Mouse (Mus musculus) kidney, postnatal 14 days (tissue): ENCODE measurements around the gene Mn1.

Source experiments
- DNase-seq: peaks from one replicate; pipeline ENCODE4 v3.0.0; 2022; ENCODE audit warnings: mixed read lengths

Gene Mn1

DNA sequence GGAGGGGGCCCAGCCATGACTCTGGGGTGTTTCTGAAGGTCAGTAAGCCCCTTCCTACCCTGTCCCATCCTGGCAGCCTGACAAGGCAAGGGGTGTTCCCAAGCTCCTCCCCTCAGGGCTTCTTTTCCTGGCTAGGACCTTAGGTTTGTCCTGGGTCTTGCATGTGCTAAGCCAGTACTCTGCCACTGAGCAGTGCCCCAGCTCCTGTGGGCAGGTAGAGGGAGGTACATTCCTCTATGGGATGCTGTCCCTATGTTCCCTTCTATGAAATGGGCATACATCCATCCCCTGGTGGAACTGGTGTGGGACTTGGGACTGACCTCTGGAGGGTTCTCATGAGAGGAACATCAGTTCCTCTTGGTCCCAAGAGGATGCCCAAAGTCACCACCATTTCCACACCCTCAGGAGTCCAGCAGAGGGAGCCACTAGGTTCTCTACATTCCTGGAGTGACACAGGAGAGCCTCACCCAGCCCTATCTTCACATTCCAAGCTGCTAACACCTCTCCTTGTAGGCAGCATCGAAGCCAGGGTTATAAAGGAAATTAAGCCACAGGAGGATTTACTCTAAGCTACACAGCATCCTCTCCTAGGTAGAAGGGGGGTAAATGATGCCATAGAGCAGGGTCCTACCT is 7.6 kb upstream of the Mn1 start:
- no peak for DNase-seq

DNA sequence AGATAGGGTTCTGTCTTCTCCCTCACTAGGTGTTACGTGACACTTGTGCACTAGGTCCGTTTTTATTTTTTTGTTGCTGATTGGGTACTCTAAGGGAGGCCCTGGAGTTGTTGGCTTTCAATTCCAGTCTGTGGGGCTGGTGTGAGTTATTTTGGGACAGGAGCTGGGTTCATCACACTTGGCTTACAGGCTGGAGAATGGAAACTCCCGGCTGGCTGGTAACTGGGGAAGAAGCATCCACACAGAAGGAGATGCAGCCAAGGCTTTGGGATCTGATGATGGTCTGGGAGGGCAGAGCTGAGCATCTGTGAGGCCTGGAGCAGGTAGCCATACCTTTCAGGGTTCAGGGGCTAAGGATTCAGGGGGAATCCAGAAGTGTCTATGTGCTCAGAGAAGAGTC is 6.5 kb upstream of the Mn1 start:
- DNase-seq = no peak

DNA sequence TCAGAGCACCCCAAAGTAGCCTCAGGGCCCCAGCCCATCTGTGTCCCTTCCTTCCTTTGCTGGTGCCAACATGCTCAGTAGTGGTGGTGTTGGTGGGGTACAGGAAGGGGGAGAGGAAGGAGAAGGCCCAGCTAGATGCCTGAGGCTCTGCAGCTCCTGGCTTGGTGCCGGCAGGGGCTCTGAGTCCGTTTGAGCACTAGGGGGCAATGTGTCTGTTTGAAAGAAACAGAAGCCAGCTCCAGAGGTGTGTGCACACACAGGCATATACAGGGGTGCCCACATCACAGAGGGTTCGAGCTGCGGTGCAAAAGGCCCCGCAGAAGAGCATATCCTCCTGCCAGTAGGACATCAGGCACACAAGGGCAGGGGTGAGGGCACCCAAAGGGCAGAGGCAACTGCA is 3.0 kb upstream of the Mn1 start:
- DNase-seq = peak; percentile 81

DNA sequence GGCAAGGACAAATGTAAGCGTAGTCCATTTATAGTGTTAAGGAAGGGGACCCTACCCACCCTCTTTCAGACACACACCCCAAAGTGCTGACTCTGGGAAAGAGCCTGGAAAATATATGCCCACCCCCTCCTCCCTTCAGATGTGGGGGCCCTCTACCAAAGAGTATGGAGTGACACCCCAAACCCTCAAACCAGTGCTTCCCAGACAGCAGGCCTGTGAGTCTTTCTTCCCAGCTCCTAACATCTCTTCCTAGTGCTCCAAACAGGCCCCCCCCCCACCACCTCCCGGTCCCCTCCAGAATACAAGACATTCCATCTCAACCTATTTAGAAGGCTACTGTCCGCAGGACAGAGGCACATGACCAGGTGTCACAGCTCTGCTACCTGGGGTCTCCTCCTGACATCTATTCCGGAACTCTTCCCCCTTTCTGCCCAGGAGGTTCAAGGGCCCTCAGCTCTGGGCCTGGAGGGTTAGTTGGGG is 2.4 kb upstream of the Mn1 start:
- no peak for DNase-seq

DNA sequence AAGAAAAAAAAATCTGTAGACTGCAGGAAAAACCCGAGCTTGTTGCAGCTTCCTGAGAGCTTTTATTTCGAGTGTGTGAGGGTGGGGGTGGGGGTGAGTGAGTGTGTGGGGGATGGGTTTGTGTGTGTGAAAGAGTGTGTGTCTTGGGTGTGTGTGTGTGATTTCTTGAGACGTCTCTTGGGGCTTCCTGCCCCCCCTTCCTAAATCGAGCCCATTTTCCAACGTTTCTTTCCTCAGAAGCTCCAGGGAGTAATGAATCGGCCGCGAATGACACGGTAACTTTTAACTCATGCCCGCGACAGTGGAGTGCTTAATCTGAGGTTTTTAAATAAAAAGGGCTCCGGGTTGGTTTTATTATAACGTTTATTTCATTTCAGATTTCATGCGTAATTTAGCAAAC is 1.6 kb upstream of the Mn1 start:
- DNase-seq = no peak

DNA sequence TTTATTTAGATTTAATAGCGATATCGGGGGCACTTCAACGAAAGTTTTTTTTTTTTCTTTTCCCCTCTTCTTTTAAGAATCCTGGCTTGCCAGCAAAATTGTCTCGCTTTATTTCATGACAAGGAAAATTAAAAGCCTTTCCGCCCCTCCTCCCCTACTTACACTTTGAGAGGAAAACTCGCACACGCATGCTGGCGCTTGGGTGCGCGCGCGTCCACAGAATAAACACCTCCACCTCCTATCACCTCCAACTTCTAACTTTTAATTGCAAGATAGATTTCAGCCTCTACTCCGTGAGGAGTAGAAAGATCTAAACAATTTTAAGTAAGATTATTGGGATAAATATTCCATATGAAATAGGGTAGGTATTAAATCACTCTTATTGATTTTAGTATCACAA is 1.1 kb upstream of the Mn1 start:
- DNase-seq = no peak

DNA sequence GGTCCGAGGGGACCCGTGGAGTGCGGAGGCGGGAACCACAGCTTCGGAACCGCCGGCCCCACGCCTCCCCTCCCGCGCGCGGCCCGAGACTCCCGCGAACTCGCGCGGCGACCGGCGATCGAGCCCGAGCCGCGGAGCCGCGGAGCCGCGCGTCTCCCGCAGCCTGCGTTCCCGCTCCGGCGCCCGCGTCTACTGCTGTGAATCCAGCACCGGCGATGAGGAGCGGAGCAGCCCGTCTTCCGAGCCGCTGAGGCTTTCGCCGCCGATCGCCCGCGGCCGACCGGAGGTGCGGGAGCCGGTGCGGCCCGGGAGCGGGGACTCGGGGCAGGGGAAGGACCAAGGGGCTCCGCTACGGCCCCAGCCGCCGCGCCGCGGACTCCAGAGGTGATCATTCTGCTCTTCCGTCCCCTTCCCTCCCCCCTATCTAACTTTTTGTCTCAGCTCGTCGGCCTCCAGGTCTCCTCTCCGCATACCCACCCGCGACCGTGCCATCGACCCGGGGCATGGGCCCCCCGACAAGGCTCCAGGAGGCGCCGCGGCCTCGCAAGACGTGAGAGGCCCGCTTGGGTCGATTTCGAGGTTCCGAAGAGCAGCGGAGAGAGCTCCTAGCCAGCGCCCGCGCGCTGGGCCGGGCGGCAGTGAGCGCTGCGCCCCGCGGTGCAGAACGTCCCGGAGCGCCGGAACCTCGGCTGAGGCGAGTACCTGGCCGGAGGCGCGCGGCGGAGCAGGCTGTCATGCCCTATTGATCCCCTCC is 393 bp downstream of the Mn1 start:
- peak; percentile 44 for DNase-seq

DNA sequence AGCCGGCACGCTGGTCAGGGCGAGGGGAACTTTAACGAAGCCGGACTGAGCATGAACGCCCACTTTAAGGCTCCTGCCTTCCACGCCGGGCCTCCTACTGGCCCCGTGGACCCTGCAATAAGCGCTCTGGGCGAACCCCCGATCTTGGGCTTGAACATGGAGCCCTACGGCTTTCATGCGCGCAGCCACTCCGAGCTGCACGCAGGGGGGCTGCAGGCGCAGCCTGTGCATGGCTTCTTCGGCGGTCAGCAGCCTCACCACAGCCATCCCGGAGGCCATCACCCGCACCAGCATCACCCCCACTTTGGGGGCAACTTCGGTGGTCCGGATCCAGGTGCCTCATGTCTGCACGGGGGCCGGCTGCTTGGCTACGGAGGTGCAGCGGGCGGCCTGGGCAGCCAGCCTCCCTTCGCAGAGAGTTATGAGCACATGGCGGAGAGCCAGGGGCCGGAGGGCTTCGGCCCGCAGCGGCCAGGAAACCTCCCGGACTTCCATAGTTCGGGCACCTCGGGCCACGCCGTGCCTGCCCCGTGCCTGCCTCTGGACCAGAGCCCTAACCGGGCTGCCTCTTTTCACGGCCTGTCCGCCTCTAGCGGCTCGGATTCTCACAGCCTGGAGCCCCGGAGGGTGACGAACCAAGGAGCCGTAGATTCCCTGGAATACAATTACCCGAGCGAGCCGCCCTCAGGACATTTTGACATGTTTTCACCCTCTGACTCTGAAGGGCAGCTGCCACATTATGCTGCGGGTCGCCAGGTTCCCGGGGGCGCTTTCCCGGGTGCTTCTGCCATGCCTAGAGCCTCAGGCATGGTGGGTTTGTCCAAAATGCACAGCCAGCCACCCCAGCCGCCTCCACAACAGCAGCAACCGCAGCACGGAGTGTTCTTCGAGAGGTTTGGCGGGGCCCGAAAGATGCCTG is 1.3 kb downstream of the Mn1 start:
- peak; percentile 48 for DNase-seq

DNA sequence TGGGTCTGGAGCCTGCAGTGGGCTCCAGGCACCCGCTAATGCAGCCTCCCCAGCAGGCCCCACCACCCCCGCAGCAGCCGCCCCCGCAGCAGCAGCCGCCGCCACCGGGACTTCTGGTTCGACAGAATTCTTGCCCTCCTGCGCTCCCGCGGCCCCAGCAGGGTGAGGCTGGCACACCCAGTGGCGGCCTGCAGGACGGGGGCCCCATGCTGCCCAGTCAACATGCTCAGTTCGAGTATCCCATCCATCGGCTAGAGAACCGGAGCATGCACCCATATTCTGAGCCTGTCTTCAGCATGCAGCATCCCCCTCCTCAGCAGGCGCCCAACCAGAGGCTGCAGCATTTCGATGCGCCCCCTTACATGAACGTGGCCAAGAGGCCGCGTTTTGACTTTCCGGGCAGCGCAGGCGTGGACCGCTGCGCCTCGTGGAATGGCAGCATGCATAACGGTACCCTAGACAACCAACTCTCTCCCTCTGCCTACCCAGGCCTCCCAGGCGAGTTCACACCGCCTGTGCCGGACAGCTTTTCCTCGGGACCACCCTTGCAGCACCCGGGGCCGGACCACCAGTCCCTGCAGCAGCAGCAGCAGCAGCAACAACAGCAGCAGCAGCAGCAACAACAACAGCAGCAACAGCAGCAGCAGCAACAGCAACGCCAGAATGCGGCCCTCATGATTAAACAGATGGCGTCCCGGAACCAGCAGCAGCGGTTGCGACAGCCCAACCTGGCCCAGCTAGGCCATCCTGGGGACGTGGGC is 2.1 kb downstream of the Mn1 start:
- no peak for DNase-seq

DNA sequence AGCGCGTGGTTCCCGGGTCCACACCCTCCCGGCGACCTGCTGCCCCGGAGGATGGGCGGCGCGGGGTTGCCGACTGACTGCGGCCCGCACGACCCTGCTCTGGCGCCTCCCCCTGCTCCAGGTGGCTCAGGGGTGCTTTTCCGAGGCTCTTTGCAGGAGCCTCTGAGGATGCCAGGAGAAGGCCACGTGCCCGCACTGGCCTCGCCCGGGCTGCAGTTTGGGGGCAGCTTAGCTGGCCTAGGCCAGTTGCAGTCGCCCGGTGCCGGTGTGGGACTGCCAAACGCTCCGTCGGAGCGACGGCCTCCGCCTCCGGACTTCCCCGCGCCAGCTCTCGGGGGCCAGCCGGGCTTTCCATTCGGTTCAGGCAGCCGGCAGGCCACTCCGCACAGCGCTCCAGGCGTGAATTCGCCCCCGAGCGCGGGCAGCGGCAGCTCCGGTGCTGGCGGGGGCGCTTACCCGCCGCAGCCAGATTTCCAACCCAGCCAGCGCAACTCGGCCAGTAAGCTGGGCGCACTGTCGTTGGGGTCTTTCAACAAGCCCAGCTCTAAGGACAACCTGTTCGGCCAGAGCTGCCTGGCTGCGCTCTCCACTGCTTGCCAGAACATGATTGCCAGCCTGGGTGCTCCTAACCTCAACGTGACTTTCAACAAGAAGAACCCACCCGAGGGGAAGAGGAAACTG is 3.0 kb downstream of the Mn1 start:
- no peak for DNase-seq

DNA sequence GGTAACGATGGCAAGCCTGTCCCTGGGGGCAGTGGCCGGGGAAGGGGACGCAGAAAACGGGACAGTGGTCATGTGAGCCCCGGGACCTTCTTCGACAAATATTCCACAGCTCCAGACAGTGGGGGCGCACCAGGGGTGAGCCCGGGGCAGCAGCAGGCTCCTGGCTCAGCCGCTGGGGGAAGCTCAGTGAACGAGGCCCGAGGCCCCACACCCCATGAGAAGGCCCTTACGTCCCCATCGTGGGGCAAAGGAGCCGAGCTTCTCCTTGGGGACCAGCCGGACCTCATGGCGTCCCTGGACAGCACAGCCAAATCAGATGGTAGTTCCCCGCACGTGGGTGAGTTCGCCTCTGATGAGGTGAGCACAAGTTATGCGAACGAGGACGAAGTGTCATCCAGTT is 3.7 kb downstream of the Mn1 start:
- no peak for DNase-seq

DNA sequence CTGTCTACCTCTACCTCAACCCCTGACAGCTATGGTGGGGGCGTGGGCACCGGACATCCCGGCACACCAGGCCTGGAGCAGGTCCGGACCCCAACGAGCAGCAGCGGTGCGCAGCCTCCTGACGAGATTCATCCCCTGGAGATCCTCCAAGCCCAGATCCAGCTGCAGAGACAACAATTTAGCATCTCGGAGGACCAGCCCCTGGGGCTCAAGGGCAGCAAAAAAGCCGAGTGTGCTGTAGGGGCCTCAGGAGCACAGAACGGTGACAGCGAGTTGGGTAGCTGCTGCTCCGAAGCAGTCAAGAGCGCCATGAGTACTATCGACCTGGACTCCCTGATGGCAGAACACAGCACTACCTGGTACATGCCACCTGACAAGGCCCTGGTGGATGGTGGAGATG is 4.3 kb downstream of the Mn1 start:
- no peak for DNase-seq

DNA sequence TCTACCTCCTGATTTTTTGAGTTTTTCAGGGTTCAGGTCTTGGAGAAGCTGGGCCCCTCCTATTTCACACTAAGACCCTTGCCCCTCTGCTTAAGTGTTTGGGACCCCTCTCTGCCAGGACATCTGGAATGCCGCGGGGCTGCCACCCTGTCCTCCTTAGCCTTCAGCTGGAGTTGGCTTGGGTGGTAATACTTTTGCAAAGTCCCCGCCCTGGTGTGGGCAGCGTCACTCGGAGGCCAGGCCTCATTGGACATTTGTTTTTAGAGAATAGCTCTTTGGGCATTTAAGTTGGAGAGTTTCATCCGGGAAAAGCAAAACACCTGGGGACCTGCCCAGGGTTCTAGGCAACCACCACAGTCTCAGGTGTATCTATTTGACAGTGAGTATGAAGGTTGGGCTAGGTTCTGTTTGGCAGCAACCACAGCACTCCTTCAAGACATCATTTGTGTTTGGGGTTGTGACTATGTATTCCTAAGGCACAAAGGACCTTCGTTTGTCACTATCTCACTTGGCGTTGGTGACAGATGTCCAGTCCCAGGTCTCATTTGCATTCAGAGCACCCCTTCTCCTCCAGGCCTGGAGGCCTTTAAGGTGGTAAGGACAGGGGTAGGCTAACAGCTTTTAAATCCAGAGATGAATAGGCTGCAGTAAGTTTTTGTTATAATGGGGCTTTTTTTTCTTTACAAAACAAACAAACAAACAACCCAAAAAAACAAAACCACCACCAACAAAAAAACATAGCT is 5.1 kb downstream of the Mn1 start:
- no peak for DNase-seq

DNA sequence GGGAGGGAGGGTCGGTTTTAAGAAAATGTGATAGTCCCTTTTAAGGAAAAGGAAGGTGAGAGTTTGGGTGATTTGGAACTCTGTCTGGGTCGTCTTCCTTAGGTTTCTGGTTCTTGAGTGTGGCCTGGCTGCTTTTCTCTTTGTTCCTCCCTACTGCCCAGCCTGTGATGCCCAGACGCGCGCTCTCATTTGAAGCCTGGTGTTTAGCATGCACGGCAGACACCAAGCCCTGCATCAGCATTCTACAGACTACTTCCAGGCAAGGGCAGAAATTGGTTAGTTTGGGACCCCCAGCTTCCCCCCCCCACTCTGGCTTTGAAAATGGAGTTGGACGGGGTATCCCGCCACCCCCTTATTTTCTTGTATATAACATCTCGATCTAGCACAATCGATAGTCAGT is 5.8 kb downstream of the Mn1 start:
- no peak for DNase-seq

DNA sequence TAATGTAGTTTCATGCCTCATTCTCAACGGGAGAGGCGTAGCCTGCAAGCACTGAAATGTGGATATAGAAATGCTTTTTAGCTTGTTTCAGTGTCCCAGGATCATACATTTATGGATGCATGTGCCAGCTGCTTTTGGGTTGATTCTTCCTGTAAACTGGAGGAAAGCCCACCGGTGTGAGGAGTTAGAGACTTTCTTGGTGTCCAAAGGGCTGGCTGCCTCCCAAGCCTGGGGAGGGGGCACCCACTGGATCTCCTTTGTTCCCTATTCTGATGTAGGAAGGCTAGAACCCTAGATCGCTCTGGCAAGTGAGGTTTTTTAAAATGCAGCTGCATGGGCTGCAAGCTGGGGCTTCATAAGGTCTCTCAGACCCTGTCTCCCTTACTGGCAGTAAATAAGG is 6.5 kb downstream of the Mn1 start:
- DNase-seq = no peak

DNA sequence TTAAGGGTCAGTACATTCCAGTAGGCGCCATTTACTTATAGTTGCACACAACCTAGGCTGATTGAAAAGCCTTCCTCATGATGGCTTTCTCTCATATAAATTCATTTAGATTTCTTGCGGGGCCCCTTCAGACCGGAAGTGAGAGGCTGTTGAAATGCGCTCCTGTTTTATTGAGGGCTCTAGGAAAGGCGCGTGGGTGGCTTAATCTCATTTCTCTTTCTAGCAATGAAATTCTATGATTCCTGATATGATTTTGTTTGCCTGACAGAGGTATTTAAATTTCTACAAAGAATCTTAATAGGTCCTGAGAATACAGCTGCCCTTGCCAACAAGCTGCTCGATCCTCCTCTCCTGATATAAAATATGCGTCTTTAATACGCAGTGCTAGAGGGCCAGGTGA is 8.7 kb downstream of the Mn1 start:
- DNase-seq = no peak

DNA sequence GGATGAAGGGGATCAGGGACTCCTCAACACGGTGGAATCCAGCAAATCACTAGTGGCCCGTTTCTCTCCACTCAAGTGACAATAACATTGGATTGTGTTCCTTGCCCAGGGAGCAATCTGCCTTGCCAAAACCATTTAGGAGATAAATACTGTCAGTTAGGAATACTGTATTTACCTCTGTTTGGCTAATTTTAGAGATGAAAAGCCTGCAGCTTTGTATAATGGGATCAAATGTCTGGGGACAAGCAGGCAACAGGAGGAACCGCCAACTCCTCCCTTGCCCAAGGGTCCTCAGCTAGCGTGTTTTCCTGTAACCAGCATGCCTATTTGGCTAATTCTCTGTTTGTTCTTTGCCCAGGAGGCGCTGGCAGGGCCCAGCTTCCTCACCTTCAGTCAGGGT is 9.1 kb downstream of the Mn1 start:
- no peak for DNase-seq

DNA sequence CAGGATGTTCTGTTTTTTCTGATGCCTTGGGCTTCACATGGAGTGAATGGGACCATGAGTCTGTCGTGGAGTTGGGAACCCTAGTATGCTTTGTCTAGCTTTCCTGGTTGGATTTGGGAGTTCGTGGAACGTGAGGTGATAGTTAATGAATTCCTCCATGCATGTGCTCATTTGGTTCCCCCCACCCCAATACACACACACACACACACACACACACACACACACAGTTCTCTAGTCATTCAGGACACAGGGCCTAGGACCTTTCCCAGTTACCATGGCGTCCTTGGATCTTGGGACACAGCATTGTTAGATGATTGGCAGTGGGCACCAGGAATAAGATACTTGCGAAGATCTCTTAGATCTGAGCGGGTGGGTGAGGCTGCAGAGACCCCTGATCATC is 11.7 kb downstream of the Mn1 start:
- no peak for DNase-seq

DNA sequence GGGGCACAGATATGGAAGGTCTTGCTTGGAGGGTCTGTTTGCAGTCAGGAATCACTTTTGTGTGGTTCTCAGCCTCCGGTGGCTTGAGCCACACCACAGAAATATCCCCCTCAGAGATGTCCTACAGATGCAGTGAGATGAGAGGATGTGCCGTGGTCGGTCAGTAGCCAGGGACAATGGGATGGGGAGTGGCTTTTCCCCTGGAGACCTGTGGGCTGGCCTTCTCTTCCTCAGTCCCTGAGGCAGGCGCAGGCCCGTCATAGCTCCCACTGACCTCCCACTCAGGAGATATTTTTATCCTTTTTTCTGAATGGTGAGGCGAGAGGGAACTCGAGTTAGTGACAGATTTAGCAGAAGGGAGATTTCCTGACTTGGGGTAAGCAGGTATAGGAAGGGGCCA is 12.6 kb downstream of the Mn1 start:
- peak; percentile 42 for DNase-seq

DNA sequence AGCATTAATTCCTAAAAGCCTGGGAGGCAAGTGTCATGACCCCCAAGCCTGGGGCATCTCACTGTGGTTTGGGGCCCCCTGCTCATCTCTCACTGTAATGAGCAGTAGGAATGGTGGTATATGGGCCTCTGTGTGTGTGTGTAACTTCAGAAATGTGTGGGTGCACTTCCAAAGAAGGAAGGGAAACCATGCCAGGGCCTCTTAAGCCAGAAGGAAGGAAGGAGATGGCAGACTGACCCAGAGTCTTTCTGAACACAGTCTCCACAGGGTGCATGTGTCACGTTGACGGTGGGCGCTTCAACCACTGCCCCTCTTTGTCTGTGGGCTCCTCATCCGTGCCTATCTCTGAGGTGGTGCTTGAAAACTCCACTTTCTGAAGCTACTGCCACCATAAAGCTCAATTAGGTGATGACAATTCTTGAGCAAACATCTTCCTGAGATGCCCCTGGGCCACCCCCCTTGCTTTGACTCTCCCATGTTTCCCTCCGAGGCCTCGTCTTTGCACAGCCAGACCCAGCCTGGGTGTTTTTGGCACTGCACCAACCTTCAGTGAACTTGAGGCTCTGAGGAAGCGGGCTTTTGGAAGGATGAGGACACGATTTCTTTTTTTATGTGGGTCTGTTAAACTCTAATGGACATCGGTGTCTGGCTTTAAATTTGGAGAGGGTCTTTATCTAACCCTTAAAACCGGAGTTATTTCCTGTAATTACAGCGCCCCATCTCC is 14.0 kb downstream of the Mn1 start:
- DNase-seq = peak; percentile 61

DNA sequence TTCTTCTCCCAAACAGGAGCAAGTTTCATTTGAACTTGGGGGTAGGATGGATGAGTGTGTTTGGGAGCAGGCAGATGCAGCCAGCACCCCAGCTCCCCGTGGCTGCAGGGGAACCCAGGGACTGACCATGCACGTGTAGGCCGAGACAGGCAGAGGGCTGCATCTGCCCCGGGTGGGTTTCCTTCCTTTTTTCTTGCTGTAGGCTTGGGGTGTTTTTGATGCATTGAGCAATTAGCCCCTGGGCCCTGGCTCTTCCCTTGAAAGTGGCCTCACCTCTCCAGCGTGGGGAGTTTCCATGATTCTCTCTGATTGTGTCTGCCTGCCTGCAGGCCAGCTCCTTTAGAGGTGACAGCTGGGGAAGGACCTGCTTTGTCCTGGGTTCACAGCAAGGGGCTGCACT is 15.7 kb downstream of the Mn1 start:
- no peak for DNase-seq
